Mouse (Mus musculus): ENCODE measurements at regions not wholly inside any gene's neighbourhood (a gene's known extent, or its start where the extent isn't known, plus 50 kb on each side); places are given as distances from the start of the nearest gene placed in this dataset.

GRCm38 (mm10) chr6:140282285-140282577 lies 141.6 kb upstream of the Plekha5 start:
- Histone ChIP-seq H3K9me3 (ENCODE audit: control insufficient read depth, insufficient read depth, low read depth, low read length) (no peaks in the 10 kb centered on the region), H3K36me3 (ENCODE audit: control insufficient read depth, insufficient read depth, low read length, poor library complexity, severe bottlenecking) (no peaks in the 10 kb centered on the region), H3K27ac (ENCODE audit: insufficient read depth, low read depth, low read length, poor library complexity, severe bottlenecking) (no peak overlapping the region), H3K4me1 (ENCODE audit: control insufficient read depth in 2 of 2, insufficient read depth in 2 of 2, low read length in 2 of 2, poor library complexity in 1 of 2) (peaks cover 4 to 5% of the 10 kb centered on the region in 2 experiments; a peak in 2 of 4 replicates), H3K4me3 (ENCODE audit: insufficient read depth in 1 of 2, low read depth in 1 of 2, low read length in 2 of 2, poor library complexity in 1 of 2, severe bottlenecking in 1 of 2) (no peak overlapping the region), H3K9ac (ENCODE audit: insufficient read depth, low read depth, low read length, poor library complexity, severe bottlenecking) (no peak overlapping the region)
- in situ Hi-C loops (cut with MboI; ENCODE audit: low sequenced_read_pairs in 2 of 2, unreplicated experiment in 2 of 2): no loop called here
- no peak for DNase-seq (ENCODE audit: low read depth, low spot score)
- TF ChIP-seq ZNF384 (IDR thresholded peaks at IDR 0.05; ENCODE audit: low read depth, low read length) (no peak), MAFK (IDR thresholded peaks at IDR 0.05; ENCODE audit: insufficient read depth, low read depth, low read length) (no peak), CHD2 (IDR thresholded peaks at IDR 0.05; ENCODE audit: low read depth, low read length) (no peak), HCFC1 (IDR thresholded peaks at IDR 0.05; ENCODE audit: borderline replicate concordance, insufficient read depth, low read length) (no peak), ZC3H11A (IDR thresholded peaks at IDR 0.05; ENCODE audit: borderline replicate concordance, low read depth, low read length) (no peak)

DNA sequence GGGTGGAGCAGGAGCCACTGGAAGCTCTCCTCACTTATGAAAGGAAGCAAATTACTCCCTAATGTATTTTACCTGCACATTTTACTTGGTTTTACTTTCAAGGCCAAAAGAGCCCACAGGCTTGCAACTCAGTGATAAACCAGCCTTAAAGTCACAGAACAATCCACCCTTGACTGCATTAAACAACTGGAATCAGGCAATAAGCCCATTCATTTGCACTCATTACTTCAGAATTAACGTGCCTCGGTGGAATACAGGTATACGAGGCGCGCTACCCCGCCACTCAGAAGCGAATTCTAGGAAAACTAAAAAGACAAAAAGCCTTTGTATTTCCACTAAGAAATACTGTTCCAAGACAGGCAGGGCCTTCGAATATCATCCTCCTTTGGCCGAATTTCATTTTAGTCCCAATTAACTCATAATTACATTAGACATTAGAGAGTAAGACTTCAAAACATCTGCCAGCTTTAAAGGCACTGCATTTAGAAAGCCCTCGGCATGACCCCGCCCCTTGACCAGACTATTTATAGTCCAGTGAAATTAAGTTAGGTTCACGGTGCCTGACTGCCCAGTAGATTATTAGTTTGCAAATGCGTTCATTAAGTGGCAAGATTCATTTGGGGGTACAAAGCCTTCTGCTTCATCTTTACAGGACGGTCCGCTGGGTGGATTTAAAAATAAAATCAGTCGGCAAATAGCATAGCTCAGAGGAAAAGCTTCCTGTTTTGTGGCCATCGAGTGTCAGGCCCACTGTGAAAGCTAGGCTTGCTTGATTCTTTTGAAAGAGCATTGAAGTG lies 142.2 kb upstream of the Plekha5 start:
- Histone ChIP-seq H3K9ac (ENCODE audit: insufficient read depth, low read depth, low read length, poor library complexity, severe bottlenecking) (no peak overlapping the region), H3K27ac (ENCODE audit: insufficient read depth, low read depth, low read length, poor library complexity, severe bottlenecking) (no peak overlapping the region), H3K36me3 (ENCODE audit: control insufficient read depth, insufficient read depth, low read length, poor library complexity, severe bottlenecking) (no peaks in the 10 kb centered on the region), H3K4me3 (ENCODE audit: insufficient read depth in 1 of 2, low read depth in 1 of 2, low read length in 2 of 2, poor library complexity in 1 of 2, severe bottlenecking in 1 of 2) (no peak overlapping the region), H3K9me3 (ENCODE audit: control insufficient read depth, insufficient read depth, low read depth, low read length) (no peaks in the 10 kb centered on the region), H3K4me1 (ENCODE audit: control insufficient read depth in 2 of 2, insufficient read depth in 2 of 2, low read length in 2 of 2, poor library complexity in 1 of 2) (peaks cover 4 to 5% of the 10 kb centered on the region in 2 experiments; a peak in 2 of 4 replicates)
- in situ Hi-C loops (cut with MboI; ENCODE audit: low sequenced_read_pairs in 2 of 2, unreplicated experiment in 2 of 2): no loop called here
- TF ChIP-seq MAFK (IDR thresholded peaks at IDR 0.05; ENCODE audit: insufficient read depth, low read depth, low read length): no peak
- no peak for TF ChIP-seq ZNF384 (IDR thresholded peaks at IDR 0.05; ENCODE audit: low read depth, low read length)
- TF ChIP-seq ZC3H11A (IDR thresholded peaks at IDR 0.05; ENCODE audit: borderline replicate concordance, low read depth, low read length): no peak
- DNase-seq (ENCODE audit: low read depth, low spot score): no peak

DNA sequence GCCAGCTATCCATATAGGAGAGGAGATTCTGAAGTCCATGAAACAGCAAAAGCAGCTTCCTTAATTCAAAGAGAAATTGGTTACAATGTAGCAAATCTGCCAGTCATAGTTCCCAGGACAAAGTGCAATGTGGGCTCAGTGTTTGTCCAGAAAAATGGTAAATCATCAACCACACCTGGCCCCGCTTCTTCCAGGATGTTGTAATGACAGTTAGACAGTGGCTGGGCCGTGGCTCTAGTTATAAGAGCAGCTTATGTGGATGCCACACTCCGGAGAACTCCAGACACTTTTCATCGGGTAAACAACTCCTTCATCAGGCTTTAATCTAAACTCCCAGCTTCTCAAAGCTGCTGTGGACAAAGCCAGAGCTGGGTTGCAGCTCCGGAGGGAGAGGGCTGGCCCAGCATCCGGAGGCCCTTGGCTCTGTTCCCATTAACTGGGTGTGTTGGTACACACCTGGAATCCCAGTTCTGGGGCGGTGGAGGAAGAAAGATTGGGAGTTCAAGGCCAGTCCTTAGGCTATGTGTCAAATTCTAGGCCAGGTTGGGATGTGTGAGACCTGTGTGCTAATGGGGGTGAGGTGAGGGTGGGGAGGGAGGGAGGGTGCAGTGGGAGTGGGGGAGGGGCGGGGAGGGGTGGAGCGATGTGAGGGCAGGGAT lies 142.9 kb upstream of the Plekha5 start:
- Histone ChIP-seq H3K4me1 (ENCODE audit: control insufficient read depth in 2 of 2, insufficient read depth in 2 of 2, low read length in 2 of 2, poor library complexity in 1 of 2) (peaks cover 4 to 5% of the 10 kb centered on the region in 2 experiments; a peak in 2 of 4 replicates), H3K27ac (ENCODE audit: insufficient read depth, low read depth, low read length, poor library complexity, severe bottlenecking) (no peak overlapping the region), H3K4me3 (ENCODE audit: insufficient read depth in 1 of 2, low read depth in 1 of 2, low read length in 2 of 2, poor library complexity in 1 of 2, severe bottlenecking in 1 of 2) (no peak overlapping the region), H3K9ac (ENCODE audit: insufficient read depth, low read depth, low read length, poor library complexity, severe bottlenecking) (no peak overlapping the region), H3K36me3 (ENCODE audit: control insufficient read depth, insufficient read depth, low read length, poor library complexity, severe bottlenecking) (no peaks in the 10 kb centered on the region), H3K9me3 (ENCODE audit: control insufficient read depth, insufficient read depth, low read depth, low read length) (no peaks in the 10 kb centered on the region)
- TF ChIP-seq ZC3H11A (IDR thresholded peaks at IDR 0.05; ENCODE audit: borderline replicate concordance, low read depth, low read length) (no peak), HCFC1 (IDR thresholded peaks at IDR 0.05; ENCODE audit: borderline replicate concordance, insufficient read depth, low read length) (no peak), MAFK (IDR thresholded peaks at IDR 0.05; ENCODE audit: insufficient read depth, low read depth, low read length) (no peak), ZNF384 (IDR thresholded peaks at IDR 0.05; ENCODE audit: low read depth, low read length) (no peak), CHD2 (IDR thresholded peaks at IDR 0.05; ENCODE audit: low read depth, low read length) (no peak)
- in situ Hi-C loops (cut with MboI; ENCODE audit: low sequenced_read_pairs in 2 of 2, unreplicated experiment in 2 of 2): no loop called here
- no peak for DNase-seq (ENCODE audit: low read depth, low spot score)

GRCm38 (mm10) chr6:140279736-140280370 lies 144.0 kb upstream of the Plekha5 start:
- Histone ChIP-seq H3K27ac (ENCODE audit: insufficient read depth, low read depth, low read length, poor library complexity, severe bottlenecking) (no peak overlapping the region), H3K36me3 (ENCODE audit: control insufficient read depth, insufficient read depth, low read length, poor library complexity, severe bottlenecking) (no peaks in the 10 kb centered on the region), H3K9ac (ENCODE audit: insufficient read depth, low read depth, low read length, poor library complexity, severe bottlenecking) (no peak overlapping the region), H3K4me3 (ENCODE audit: insufficient read depth in 1 of 2, low read depth in 1 of 2, low read length in 2 of 2, poor library complexity in 1 of 2, severe bottlenecking in 1 of 2) (no peak overlapping the region), H3K9me3 (ENCODE audit: control insufficient read depth, insufficient read depth, low read depth, low read length) (no peaks in the 10 kb centered on the region), H3K4me1 (ENCODE audit: control insufficient read depth in 2 of 2, insufficient read depth in 2 of 2, low read length in 2 of 2, poor library complexity in 1 of 2) (peaks cover 4 to 5% of the 10 kb centered on the region in 2 experiments; a peak in 2 of 4 replicates)
- no peak for TF ChIP-seq ZC3H11A (IDR thresholded peaks at IDR 0.05; ENCODE audit: borderline replicate concordance, low read depth, low read length)
- no peak for TF ChIP-seq ZNF384 (IDR thresholded peaks at IDR 0.05; ENCODE audit: low read depth, low read length)
- no peak for TF ChIP-seq CHD2 (IDR thresholded peaks at IDR 0.05; ENCODE audit: low read depth, low read length)
- TF ChIP-seq MAFK (IDR thresholded peaks at IDR 0.05; ENCODE audit: insufficient read depth, low read depth, low read length): no peak
- no peak for TF ChIP-seq HCFC1 (IDR thresholded peaks at IDR 0.05; ENCODE audit: borderline replicate concordance, insufficient read depth, low read length)
- in situ Hi-C loops (cut with MboI; ENCODE audit: low sequenced_read_pairs in 2 of 2, unreplicated experiment in 2 of 2): no loop called here
- no peak for DNase-seq (ENCODE audit: low read depth, low spot score)
